Mouse (Mus musculus) liver, postnatal 0 days (tissue): ENCODE measurements around the gene Tcf20. TPM values are rescaled to one million over a fixed set of nuclear protein-coding genes. Genes with fewer than 3 reads are reported as not detected.

Source experiments
- ATAC-seq: fragments of 200-750 bp; cut with Nextera tagmentation; 2 replicates; pipeline ENCODE4 v1.8.0; 2017; ENCODE audit warnings: mild to moderate bottlenecking, moderate library complexity
- DNase-seq: peaks from one replicate; pipeline ENCODE4 v3.0.0-alpha.2; 2016
- H3K27ac ChIP-seq: fragments of 300-500 bp; sonication (generic); 2 replicates; pipeline ENCODE4 v1.5.1; 2014; ENCODE audit warnings: antibody characterized with exemption, moderate library complexity, mild to moderate bottlenecking, low read depth
- H3K27me3 ChIP-seq: fragments of 300-500 bp; sonication (generic); 2 replicates; pipeline ENCODE4 v1.6.1; 2014; ENCODE audit warnings: low read length, control low read depth, mixed read lengths; ENCODE audit not compliant: insufficient read depth
- H3K36me3 ChIP-seq: fragments of 300-500 bp; sonication (generic); replicated peaks from 2 replicates; pipeline ENCODE4 v1.6.1; 2014; ENCODE audit warnings: mild to moderate bottlenecking, control low read depth, low read length, moderate library complexity, mixed read lengths; ENCODE audit not compliant: insufficient read depth
- H3K4me1 ChIP-seq: fragments of 300-500 bp; sonication (generic); 2 replicates; pipeline ENCODE4 v1.6.1; 2014; ENCODE audit warnings: antibody characterized with exemption, mild to moderate bottlenecking, control low read depth; ENCODE audit not compliant: insufficient read depth
- H3K4me2 ChIP-seq: fragments of 300-500 bp; sonication (generic); 2 replicates; pipeline ENCODE4 v1.6.1; 2014; ENCODE audit warnings: low read depth, mild to moderate bottlenecking, low read length, moderate library complexity, mixed read lengths
- H3K4me3 ChIP-seq: fragments of 300-500 bp; sonication (generic); 2 replicates; pipeline ENCODE4 v1.5.1; 2014; ENCODE audit warnings: low read depth, low read length
- H3K9ac ChIP-seq: fragments of 300-500 bp; sonication (generic); replicated peaks from 2 replicates; pipeline ENCODE4 v1.6.1; 2014; ENCODE audit warnings: mild to moderate bottlenecking, moderate library complexity
- H3K9me3 ChIP-seq: fragments of 300-500 bp; sonication (generic); 2 replicates; pipeline ENCODE4 v1.6.1; 2016; ENCODE audit warnings: mild to moderate bottlenecking, control low read depth, low read length, mixed read lengths
- CTCF ChIP-seq: sonication (generic); IDR thresholded peaks from 2 replicates; pipeline ENCODE4 v1.5.1; 2016; ENCODE audit warnings: antibody characterized with exemption, low read depth
- EP300 ChIP-seq: IDR thresholded peaks from 2 replicates; pipeline ENCODE4 v1.6.1; 2016; ENCODE audit warnings: antibody characterized with exemption, low read depth, mild to moderate bottlenecking
- WGBS: fragments of 180-500 bp; shearing (Covaris S2); extraction: QIAGEN DNeasy Blood & Tissue Kit; methylation state at CpG from one replicate; pipeline ENCODE4 v1.1.7; 2014; ENCODE audit not compliant: insufficient replicate concordance; 5-methylcytosine and 5-hydroxymethylcytosine counted together
- polyA plus RNA-seq: library from polyadenylated mRNA; unstranded; fragments of >200 nt; fragmentation: Nextera tagmentation; extraction: Ambion mirVana; gene quantifications from 2 replicates; pipeline ENCODE4 v1.2.1, GENCODE M21; 2015

Tcf20 gene
- polyA plus RNA-seq, 1 experiment from 2014 or later: 1.8 TPM

GRCm38 (mm10) chr15:82898740-82899675, 88.7 kb downstream of the Tcf20 start:
- H3K9me3 ChIP-seq: no peaks in the 10 kb centered on the region
- DNase-seq: peak; percentile 70
- peak overlapping the region; percentile 70 for H3K4me3 ChIP-seq
- TF ChIP-seq CTCF (no peak; the same call in 1 of the 2 replicates), EP300 (no peak)
- peaks cover 25% of the 10 kb centered on the region for H3K4me1 ChIP-seq
- H3K27ac ChIP-seq: peak overlapping the region; percentile 97
- H3K27me3 ChIP-seq: no peaks in the 10 kb centered on the region
- no peaks in the 10 kb centered on the region for H3K36me3 ChIP-seq
- ATAC-seq: peak; percentile 83
- under 1% methylated on average over 68 of the region's 98 CpGs for WGBS
- H3K9ac ChIP-seq: peak overlapping the region; percentile 76
- H3K4me2 ChIP-seq: peak overlapping the region; percentile 95

- Histone ChIP-seq H3K36me3 (no peaks in the 10 kb centered on the region), H3K27me3 (no peaks in the 10 kb centered on the region), H3K9ac (peak overlapping the region; percentile 76), H3K4me1 (peaks cover 25% of the 10 kb centered on the region), H3K27ac (peak overlapping the region; percentile 97), H3K4me2 (peak overlapping the region; percentile 95), H3K9me3 (no peaks in the 10 kb centered on the region), H3K4me3 (peak overlapping the region; percentile 70)
- ATAC-seq: no peak
- TF ChIP-seq CTCF (no peak), EP300 (no peak)
- DNase-seq: no peak
- 17% methylated on average over 11 of the region's 11 CpGs for WGBS
These were observed 89.4 kb downstream of the Tcf20 start for GRCm38 (mm10) chr15:82898141-82898739.

GRCm38 (mm10) chr15:82896336-82896735, 91.3 kb downstream of the Tcf20 start:
- Histone ChIP-seq H3K9me3 (no peaks in the 10 kb centered on the region), H3K4me3 (no peak overlapping the region), H3K9ac (no peak overlapping the region), H3K27ac (no peak overlapping the region), H3K4me1 (peaks cover 25% of the 10 kb centered on the region), H3K27me3 (no peaks in the 10 kb centered on the region), H3K4me2 (no peak overlapping the region), H3K36me3 (no peaks in the 10 kb centered on the region)
- DNase-seq (no peak), ATAC-seq (no peak)
- no peak for TF ChIP-seq EP300
- TF ChIP-seq CTCF: no peak
- WGBS: 49% methylated on average over 1 of the region's 1 CpGs

- Histone ChIP-seq H3K27me3 (no peaks in the 10 kb centered on the region), H3K9ac (no peak overlapping the region), H3K4me2 (no peak overlapping the region), H3K27ac (peak overlapping the region; percentile 51; the same call in 1 of the 2 replicates), H3K9me3 (no peaks in the 10 kb centered on the region), H3K4me1 (peaks cover 20% of the 10 kb centered on the region), H3K4me3 (no peak overlapping the region), H3K36me3 (no peaks in the 10 kb centered on the region)
- TF ChIP-seq EP300 (no peak), CTCF (no peak)
- ATAC-seq (peak; percentile 53; the same call in 1 of the 2 replicates), DNase-seq (no peak)
These were observed 97.2 kb downstream of the Tcf20 start for GRCm38 (mm10) chr15:82890470-82890869.

GRCm38 (mm10) chr15:82889426-82889825, 98.2 kb downstream of the Tcf20 start:
- peaks cover 15% of the 10 kb centered on the region for H3K4me1 ChIP-seq
- no peak overlapping the region for H3K4me2 ChIP-seq
- H3K27ac ChIP-seq: no peak overlapping the region
- DNase-seq (no peak), ATAC-seq (no peak)
- no peaks in the 10 kb centered on the region for H3K27me3 ChIP-seq
- no peak overlapping the region for H3K4me3 ChIP-seq
- H3K36me3 ChIP-seq: no peaks in the 10 kb centered on the region
- no peaks in the 10 kb centered on the region for H3K9me3 ChIP-seq
- H3K9ac ChIP-seq: no peak overlapping the region
- 71% methylated on average over 1 of the region's 1 CpGs for WGBS
- TF ChIP-seq CTCF (no peak), EP300 (no peak)

GRCm38 (mm10) chr15:82888466-82888865, 99.2 kb downstream of the Tcf20 start:
- H3K27ac ChIP-seq: peak overlapping the region; percentile 57
- H3K27me3 ChIP-seq: no peaks in the 10 kb centered on the region
- H3K9ac ChIP-seq: no peak overlapping the region
- H3K4me2 ChIP-seq: peak overlapping the region; percentile 34
- TF ChIP-seq EP300 (no peak), CTCF (no peak)
- H3K4me3 ChIP-seq: no peak overlapping the region
- no peak for ATAC-seq
- no peak for DNase-seq
- no peaks in the 10 kb centered on the region for H3K9me3 ChIP-seq
- no peaks in the 10 kb centered on the region for H3K36me3 ChIP-seq
- WGBS: 39% methylated on average over 2 of the region's 2 CpGs
- H3K4me1 ChIP-seq: peaks cover 15% of the 10 kb centered on the region
